Mouse (Mus musculus): ENCODE measurements around the gene Hes2. TPM values are rescaled to one million over a fixed set of nuclear protein-coding genes. Genes with fewer than 3 reads are reported as not detected.

The Hes2 gene
- polyA plus RNA-seq, 1 experiment from 2014 or later = 0.22 TPM

GRCm38 (mm10) chr4:152170286-152170685 is 11.6 kb downstream of the Hes2 start:
- H3K9me3 ChIP-seq (replicated peaks; ENCODE audit: control insufficient read depth, low read length) = no peaks in the 10 kb centered on the region
- ATAC-seq (replicated peaks; ENCODE audit: insufficient number of reproducible peaks, low FRiP score, low TSS enrichment, low read depth) = no peak
- H3K27me3 ChIP-seq (ENCODE audit: control insufficient read depth, insufficient read depth, low read length) = no peaks in the 10 kb centered on the region; the same call in 1 of the 2 replicates
- no peak overlapping the region for H3K27ac ChIP-seq (replicated peaks; ENCODE audit: low read depth, low read length)
- H3K4me3 ChIP-seq (ENCODE audit: low read depth, low read length) = no peak overlapping the region
- H3K4me1 ChIP-seq (ENCODE audit: control insufficient read depth, insufficient read depth, low read length) = no peaks in the 10 kb centered on the region
- H3K36me3 ChIP-seq (replicated peaks; ENCODE audit: control insufficient read depth, insufficient read depth, low read depth, low read length) = no peaks in the 10 kb centered on the region
- H3K9ac ChIP-seq (replicated peaks; ENCODE audit: low read length) = no peak overlapping the region
- WGBS = 76% methylated on average over 10 of the region's 10 CpGs
- DNase-seq (ENCODE audit: low spot score) = no peak
- no peak overlapping the region for H3K4me2 ChIP-seq (ENCODE audit: low read depth, low read length)

- 79% methylated on average over 6 of the region's 6 CpGs for WGBS
- no peak for ATAC-seq (replicated peaks; ENCODE audit: insufficient number of reproducible peaks, low FRiP score, low TSS enrichment, low read depth)
- H3K4me1 ChIP-seq (ENCODE audit: control insufficient read depth, insufficient read depth, low read length) = no peaks in the 10 kb centered on the region
These were observed 12.9 kb downstream of the Hes2 start for GRCm38 (mm10) chr4:152171543-152171942.

DNA sequence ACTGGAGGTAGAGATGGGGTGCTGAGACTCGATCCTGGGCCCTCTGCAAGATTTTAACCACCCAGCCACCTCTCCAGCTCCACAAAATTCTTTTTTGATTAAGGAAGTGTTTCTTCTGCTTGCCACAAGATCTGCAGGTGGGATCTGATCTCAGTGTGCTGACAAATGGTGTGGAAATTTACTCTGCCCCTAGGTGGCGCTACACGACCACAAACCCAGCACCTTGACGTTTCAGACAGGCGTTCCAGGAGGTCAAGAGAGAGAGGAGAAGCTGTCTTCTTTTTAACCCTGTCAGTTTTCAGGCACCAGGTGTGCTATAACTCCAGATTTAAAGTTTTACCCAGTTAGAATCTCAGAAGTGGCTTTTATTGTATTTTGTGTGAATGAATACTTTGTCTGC is 14.4 kb downstream of the Hes2 start:
- peaks cover 5% of the 10 kb centered on the region; the same call in 1 of the 2 replicates for H3K4me1 ChIP-seq (ENCODE audit: control insufficient read depth, insufficient read depth, low read length)
- H3K27ac ChIP-seq (replicated peaks; ENCODE audit: low read depth, low read length) = no peak overlapping the region
- no peak overlapping the region for H3K4me3 ChIP-seq (ENCODE audit: low read depth, low read length)
- H3K36me3 ChIP-seq (replicated peaks; ENCODE audit: control insufficient read depth, insufficient read depth, low read depth, low read length) = no peaks in the 10 kb centered on the region
- peak; percentile 80 for DNase-seq (ENCODE audit: low spot score)
- no peak overlapping the region for H3K4me2 ChIP-seq (ENCODE audit: low read depth, low read length)
- H3K9ac ChIP-seq (replicated peaks; ENCODE audit: low read length) = no peak overlapping the region
- H3K9me3 ChIP-seq (replicated peaks; ENCODE audit: control insufficient read depth, low read length) = no peaks in the 10 kb centered on the region
- peaks cover 5% of the 10 kb centered on the region for H3K27me3 ChIP-seq (ENCODE audit: control insufficient read depth, insufficient read depth, low read length)
- under 1% methylated on average over 5 of the region's 5 CpGs for WGBS
- ATAC-seq (replicated peaks; ENCODE audit: insufficient number of reproducible peaks, low FRiP score, low TSS enrichment, low read depth) = no peak

More at GRCm38 (mm10) chr4:152171543-152171942, 12.9 kb downstream of the Hes2 start:
- DNase-seq (ENCODE audit: low spot score) = no peak
- Histone ChIP-seq H3K9ac (replicated peaks; ENCODE audit: low read length) (no peak overlapping the region), H3K27ac (replicated peaks; ENCODE audit: low read depth, low read length) (no peak overlapping the region), H3K9me3 (replicated peaks; ENCODE audit: control insufficient read depth, low read length) (no peaks in the 10 kb centered on the region), H3K27me3 (ENCODE audit: control insufficient read depth, insufficient read depth, low read length) (peaks cover under 1% of the 10 kb centered on the region; the same call in 1 of the 2 replicates), H3K36me3 (replicated peaks; ENCODE audit: control insufficient read depth, insufficient read depth, low read depth, low read length) (no peaks in the 10 kb centered on the region), H3K4me2 (ENCODE audit: low read depth, low read length) (no peak overlapping the region), H3K4me3 (ENCODE audit: low read depth, low read length) (no peak overlapping the region)

DNA sequence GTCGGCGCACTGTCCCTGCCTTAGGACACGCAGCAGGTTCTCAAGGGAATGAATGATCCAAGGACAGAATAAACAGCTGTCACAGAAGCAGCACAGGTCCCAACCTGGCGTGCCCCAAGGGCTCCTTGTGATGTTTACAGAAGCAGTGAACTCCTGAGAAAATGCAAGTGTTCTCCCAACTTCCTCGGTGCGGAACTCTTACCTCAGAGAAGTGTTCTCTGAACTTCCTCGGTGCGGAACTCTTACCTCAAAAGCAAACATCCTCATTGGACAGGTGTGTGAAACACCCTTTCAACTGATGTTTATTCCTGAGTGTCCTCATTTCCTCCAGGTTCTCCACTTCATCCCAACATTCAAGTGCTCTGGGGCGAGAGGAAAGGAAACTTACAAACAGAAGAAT is 15.3 kb downstream of the Hes2 start:
- Histone ChIP-seq H3K36me3 (replicated peaks; ENCODE audit: control insufficient read depth, insufficient read depth, low read depth, low read length) (no peaks in the 10 kb centered on the region), H3K4me3 (ENCODE audit: low read depth, low read length) (no peak overlapping the region), H3K27me3 (ENCODE audit: control insufficient read depth, insufficient read depth, low read length) (peaks cover 13% of the 10 kb centered on the region), H3K4me2 (ENCODE audit: low read depth, low read length) (no peak overlapping the region), H3K27ac (replicated peaks; ENCODE audit: low read depth, low read length) (no peak overlapping the region), H3K9ac (replicated peaks; ENCODE audit: low read length) (no peak overlapping the region), H3K4me1 (ENCODE audit: control insufficient read depth, insufficient read depth, low read length) (peaks cover 5% of the 10 kb centered on the region; the same call in 1 of the 2 replicates), H3K9me3 (replicated peaks; ENCODE audit: control insufficient read depth, low read length) (no peaks in the 10 kb centered on the region)
- WGBS = 82% methylated on average over 9 of the region's 9 CpGs
- DNase-seq (ENCODE audit: low spot score) = no peak
- no peak for ATAC-seq (replicated peaks; ENCODE audit: insufficient number of reproducible peaks, low FRiP score, low TSS enrichment, low read depth)

DNA sequence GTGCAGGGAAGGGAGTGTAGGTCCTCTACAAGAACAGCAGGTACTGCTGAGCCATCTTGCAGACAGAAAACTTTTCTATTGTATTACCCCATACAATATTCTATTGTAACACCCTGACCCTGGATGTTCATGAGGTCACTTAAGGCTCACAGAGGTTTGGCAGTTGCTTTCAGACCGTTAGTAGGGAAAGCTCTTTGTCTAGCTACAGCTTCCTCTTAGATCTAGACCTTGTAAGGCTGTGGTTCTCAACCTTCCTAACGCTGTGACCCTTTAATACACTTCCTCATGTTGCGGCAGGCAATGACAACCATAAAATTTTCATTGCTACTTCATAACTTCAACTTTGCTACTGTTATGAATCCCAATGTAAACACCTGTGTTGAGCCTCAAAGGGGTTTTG is 18.0 kb downstream of the Hes2 start:
- Histone ChIP-seq H3K4me1 (ENCODE audit: control insufficient read depth, insufficient read depth, low read length) (peaks cover 5% of the 10 kb centered on the region; the same call in 1 of the 2 replicates), H3K4me3 (ENCODE audit: low read depth, low read length) (no peak overlapping the region), H3K9ac (replicated peaks; ENCODE audit: low read length) (no peak overlapping the region), H3K36me3 (replicated peaks; ENCODE audit: control insufficient read depth, insufficient read depth, low read depth, low read length) (no peaks in the 10 kb centered on the region), H3K27ac (replicated peaks; ENCODE audit: low read depth, low read length) (no peak overlapping the region), H3K4me2 (ENCODE audit: low read depth, low read length) (no peak overlapping the region), H3K27me3 (ENCODE audit: control insufficient read depth, insufficient read depth, low read length) (peaks cover 15% of the 10 kb centered on the region), H3K9me3 (replicated peaks; ENCODE audit: control insufficient read depth, low read length) (no peaks in the 10 kb centered on the region)
- ATAC-seq (replicated peaks; ENCODE audit: insufficient number of reproducible peaks, low FRiP score, low TSS enrichment, low read depth) (no peak), DNase-seq (ENCODE audit: low spot score) (no peak)
- 82% methylated on average over 3 of the region's 3 CpGs for WGBS

- peak overlapping the region; percentile 88 for H3K9ac ChIP-seq (replicated peaks; ENCODE audit: low read length)
- DNase-seq (ENCODE audit: low spot score) (no peak), ATAC-seq (replicated peaks; ENCODE audit: insufficient number of reproducible peaks, low FRiP score, low TSS enrichment, low read depth) (no peak)
- H3K9me3 ChIP-seq (replicated peaks; ENCODE audit: control insufficient read depth, low read length) = no peaks in the 10 kb centered on the region
- no peak overlapping the region for H3K27ac ChIP-seq (replicated peaks; ENCODE audit: low read depth, low read length)
- WGBS = 67% methylated on average over 6 of the region's 6 CpGs
- H3K4me2 ChIP-seq (ENCODE audit: low read depth, low read length) = peak overlapping the region; percentile 96
- H3K36me3 ChIP-seq (replicated peaks; ENCODE audit: control insufficient read depth, insufficient read depth, low read depth, low read length) = no peaks in the 10 kb centered on the region
- H3K4me3 ChIP-seq (ENCODE audit: low read depth, low read length) = peak overlapping the region; percentile 67
- peaks cover 15% of the 10 kb centered on the region for H3K27me3 ChIP-seq (ENCODE audit: control insufficient read depth, insufficient read depth, low read length)
- peaks cover 5% of the 10 kb centered on the region; the same call in 1 of the 2 replicates for H3K4me1 ChIP-seq (ENCODE audit: control insufficient read depth, insufficient read depth, low read length)
These were observed 18.5 kb downstream of the Hes2 start for GRCm38 (mm10) chr4:152177174-152177536.

GRCm38 (mm10) chr4:152177537-152178343 is 19.1 kb downstream of the Hes2 start, which contains the start of gene Acot7:
Gene Acot7 (plus strand): TSS chr4:152178134.
- Histone ChIP-seq H3K9ac (replicated peaks; ENCODE audit: low read length) (peak within 1 kb of the TSS; percentile 88), H3K9me3 (replicated peaks; ENCODE audit: control insufficient read depth, low read length) (no peaks in the 10 kb centered on the region), H3K4me3 (ENCODE audit: low read depth, low read length) (peak within 1 kb of the TSS; percentile 67), H3K4me1 (ENCODE audit: control insufficient read depth, insufficient read depth, low read length) (peaks cover 5% of the 10 kb centered on the region; the same call in 1 of the 2 replicates), H3K4me2 (ENCODE audit: low read depth, low read length) (peak within 1 kb of the TSS; percentile 96), H3K27me3 (ENCODE audit: control insufficient read depth, insufficient read depth, low read length) (peaks cover 15% of the 10 kb centered on the region), H3K36me3 (replicated peaks; ENCODE audit: control insufficient read depth, insufficient read depth, low read depth, low read length) (no peaks in the 10 kb centered on the region), H3K27ac (replicated peaks; ENCODE audit: low read depth, low read length) (no peak within 1 kb of the TSS)
- ATAC-seq (replicated peaks; ENCODE audit: insufficient number of reproducible peaks, low FRiP score, low TSS enrichment, low read depth) (peak; percentile 93), DNase-seq (ENCODE audit: low spot score) (peak; percentile 95)
- WGBS = under 1% methylated on average over 96 of the region's 108 CpGs

DNA sequence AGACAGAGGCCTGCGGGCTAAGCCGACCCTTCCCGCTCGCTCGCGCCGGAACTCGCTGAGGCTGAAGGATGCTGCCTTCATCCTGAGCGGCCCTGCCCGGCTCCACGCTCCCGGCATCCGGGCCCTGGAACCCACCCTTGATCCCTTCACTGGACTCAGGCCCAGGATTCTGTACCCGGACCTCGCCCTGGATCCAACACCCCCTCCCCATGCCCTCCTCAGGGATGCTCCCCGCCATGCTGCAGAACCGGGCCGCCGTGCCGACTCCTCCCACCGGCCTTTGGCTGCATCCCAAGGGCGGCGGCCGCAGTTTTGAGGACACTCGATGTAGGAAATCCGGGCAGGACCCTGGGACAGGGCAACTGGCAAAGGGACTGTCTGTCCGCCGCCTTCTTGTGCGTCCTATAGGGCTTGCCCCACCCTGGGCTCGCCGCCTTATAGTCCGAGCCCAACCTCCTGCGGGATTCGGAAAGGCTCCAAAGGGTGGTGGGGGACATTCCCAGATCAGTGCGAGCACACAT is 19.7 kb downstream of the Hes2 start:
- Histone ChIP-seq H3K36me3 (replicated peaks; ENCODE audit: control insufficient read depth, insufficient read depth, low read depth, low read length) (no peaks in the 10 kb centered on the region), H3K4me2 (ENCODE audit: low read depth, low read length) (peak overlapping the region; percentile 96), H3K9ac (replicated peaks; ENCODE audit: low read length) (peak overlapping the region; percentile 88), H3K4me3 (ENCODE audit: low read depth, low read length) (peak overlapping the region; percentile 67), H3K27ac (replicated peaks; ENCODE audit: low read depth, low read length) (no peak overlapping the region), H3K27me3 (ENCODE audit: control insufficient read depth, insufficient read depth, low read length) (peaks cover 15% of the 10 kb centered on the region), H3K4me1 (ENCODE audit: control insufficient read depth, insufficient read depth, low read length) (peaks cover 5% of the 10 kb centered on the region; the same call in 1 of the 2 replicates), H3K9me3 (replicated peaks; ENCODE audit: control insufficient read depth, low read length) (no peaks in the 10 kb centered on the region)
- ATAC-seq (replicated peaks; ENCODE audit: insufficient number of reproducible peaks, low FRiP score, low TSS enrichment, low read depth) (peak; percentile 70), DNase-seq (ENCODE audit: low spot score) (no peak)
- 2% methylated on average over 35 of the region's 35 CpGs for WGBS
